Mouse (Mus musculus): ENCODE measurements around the gene Camkmt.
A peak's percentile ranks its signal among the peaks of the same experiment; 100 is the strongest.

The Camkmt gene

DNA sequence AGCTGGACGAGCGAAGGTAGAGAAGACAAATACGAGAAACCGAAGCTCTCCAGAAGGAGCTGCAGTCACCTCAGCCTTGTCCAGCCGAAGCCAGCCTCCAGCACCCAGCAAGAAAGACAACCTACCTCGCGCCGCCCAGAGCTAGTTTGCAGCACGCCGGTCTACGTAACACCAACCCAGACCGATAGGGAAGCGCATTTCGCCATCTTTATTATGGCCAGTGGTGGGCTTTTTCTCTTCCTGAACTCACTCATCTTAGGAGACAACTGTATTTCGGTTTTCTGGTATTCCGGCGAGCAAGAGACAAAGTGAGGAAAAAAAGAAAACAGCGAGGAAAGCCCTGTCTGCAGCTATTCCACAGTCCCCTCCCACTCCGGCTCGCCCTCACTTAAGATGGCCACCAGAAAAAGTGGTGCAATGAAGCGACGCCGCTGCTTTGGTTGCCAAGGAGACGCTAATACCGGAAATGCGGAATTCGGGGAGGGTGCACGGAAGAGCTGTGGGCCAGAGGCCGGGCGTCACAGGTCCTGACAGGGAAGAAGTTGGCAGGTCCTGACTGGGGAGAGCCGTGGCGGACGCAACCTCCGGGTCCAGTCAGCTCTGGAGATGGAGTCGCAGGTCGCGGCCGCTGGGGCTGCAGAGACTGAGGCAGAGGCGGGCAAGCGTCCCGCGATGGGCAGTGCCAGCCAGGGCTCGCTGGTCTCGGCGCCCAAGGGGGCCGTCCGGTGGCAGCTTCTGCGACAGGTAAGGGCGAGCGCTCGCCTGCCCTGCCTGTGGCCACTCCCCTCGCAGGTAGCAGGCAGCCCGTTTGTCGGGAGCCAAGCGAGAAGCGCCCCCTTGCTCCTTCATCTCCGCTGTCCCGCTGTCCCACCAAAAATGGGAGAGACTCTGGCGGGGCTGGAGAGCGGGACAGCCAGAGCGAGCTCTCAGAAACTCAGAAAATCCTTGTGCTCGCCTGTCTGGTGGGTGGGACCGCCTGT is at the start of gene Camkmt, which contains the start of gene Prepl:
TSS of gene Camkmt (plus strand) at position 433 of the 980 bp plus-strand sequence.
TSS of gene Prepl (minus strand) at position 122 of the 980 bp plus-strand sequence.
- peak; percentile 97 for DNase-seq (ENCODE audit: low spot score)

DNA sequence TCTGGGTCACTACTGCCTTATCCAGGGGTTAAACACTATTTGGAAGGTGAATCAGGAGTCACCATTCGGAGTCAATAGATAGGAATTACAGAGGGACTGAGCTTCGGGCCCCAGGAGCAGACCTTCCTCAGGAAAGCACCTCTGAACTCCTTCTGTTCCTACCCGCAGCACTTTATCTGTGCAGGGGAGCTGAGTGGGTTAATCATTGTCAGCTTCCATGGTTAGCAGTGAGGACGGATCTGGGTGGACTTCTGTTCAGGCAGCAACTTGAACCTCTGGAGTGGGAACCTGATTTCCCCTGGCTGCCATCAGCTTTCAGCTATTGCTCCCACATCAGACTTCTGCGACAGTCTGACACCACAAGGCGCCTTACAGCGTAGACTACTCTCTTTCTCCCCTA is 49.4 kb upstream of the Camkmt start:
- no peak for DNase-seq (ENCODE audit: low spot score)

DNA sequence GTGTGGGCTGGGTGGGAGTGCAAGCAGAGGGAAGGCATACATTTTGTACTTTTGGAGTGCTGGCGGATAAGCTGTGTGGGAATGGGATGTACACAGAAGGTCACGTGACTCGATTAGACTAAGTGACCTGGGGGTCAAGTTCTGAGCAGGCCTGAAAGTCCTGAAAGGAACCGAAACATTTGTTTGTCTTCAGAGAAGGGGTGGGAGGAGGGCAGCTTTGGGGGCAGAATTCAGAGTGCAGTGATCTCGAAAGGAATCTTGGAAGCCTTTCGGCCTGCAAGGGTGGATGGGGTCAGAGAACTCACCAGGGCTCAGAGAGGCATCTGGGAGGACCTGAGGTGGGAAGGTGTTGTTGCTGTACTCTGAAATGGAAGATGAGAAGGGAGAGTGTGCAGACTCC is 47.9 kb upstream of the Camkmt start:
- DNase-seq (ENCODE audit: low spot score) = no peak

- no peak for DNase-seq (ENCODE audit: low spot score)
Observed at GRCm38 (mm10) chr17:85043404-85043816, 46.9 kb upstream of the Camkmt start.

DNA sequence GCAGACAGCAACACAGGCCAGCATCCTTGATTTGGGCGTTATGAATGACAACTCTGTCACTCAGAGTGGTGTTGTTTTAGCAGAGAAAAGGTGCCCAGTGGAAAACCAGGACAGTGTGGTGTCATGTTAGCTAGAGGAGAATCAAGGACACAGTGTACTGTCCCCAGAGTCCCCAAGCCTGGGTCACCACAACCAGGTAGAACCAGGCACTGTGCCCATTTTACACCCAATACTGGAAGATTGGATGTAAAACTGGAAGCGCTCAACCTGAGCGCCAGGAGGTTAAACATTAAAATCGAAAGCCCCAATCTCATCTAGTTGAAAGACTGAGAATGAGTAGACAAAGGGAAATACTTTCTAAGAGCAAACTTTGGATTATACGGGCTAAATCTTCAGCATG is 45.9 kb upstream of the Camkmt start:
- no peak for DNase-seq (ENCODE audit: low spot score)

GRCm38 (mm10) chr17:85045160-85045559 is 45.2 kb upstream of the Camkmt start:
- no peak for DNase-seq (ENCODE audit: low spot score)

- no peak for DNase-seq (ENCODE audit: low spot score)
Observed at GRCm38 (mm10) chr17:85048379-85048778, 42.0 kb upstream of the Camkmt start.

GRCm38 (mm10) chr17:85058276-85058675 is 32.1 kb upstream of the Camkmt start:
- DNase-seq (ENCODE audit: low spot score) = no peak

DNA sequence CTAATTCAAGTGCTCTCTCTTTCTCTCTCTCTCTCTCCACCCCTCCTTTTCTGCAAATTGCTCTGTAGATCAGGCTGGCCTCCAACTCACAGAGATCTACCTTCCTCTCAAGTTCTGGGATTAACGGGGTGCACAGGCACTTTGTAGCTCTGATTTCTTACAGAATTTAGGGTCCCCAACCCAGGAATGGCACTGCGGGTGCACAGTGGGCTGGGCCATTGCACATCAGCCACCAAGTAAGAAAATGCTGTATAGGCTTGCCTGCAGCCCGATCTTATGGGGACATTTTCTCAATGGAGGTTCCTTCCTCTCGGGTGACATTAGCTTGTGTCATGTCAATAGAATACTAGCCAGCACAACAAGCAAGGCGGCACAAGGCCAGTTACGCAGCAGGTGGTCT is 31.2 kb upstream of the Camkmt start:
- DNase-seq (ENCODE audit: low spot score) = no peak

DNA sequence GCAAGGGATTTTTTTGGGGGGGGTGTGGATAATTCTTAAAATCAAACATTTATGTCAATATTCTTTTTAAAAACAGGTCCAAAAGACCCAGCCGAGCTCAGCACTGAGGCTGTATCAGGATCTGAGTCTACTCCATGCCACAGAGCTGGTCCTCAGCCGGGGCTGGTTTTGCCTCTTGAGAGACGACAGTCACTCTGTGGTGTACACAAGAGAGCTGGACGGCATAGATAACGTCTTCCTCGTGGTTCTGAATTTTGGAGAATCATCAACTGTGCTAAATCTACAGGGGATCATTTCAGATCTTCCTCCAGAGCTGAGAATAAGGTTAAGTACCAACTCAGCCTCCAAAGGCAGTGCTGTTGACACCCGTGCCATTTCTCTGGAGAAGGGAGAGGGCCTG is 26.8 kb upstream of the Camkmt start:
- DNase-seq (ENCODE audit: low spot score) = no peak

GRCm38 (mm10) chr17:85067331-85067730 is 23.0 kb upstream of the Camkmt start:
- no peak for DNase-seq (ENCODE audit: low spot score)

GRCm38 (mm10) chr17:85070658-85071057 is 19.7 kb upstream of the Camkmt start:
- DNase-seq (ENCODE audit: low spot score) = no peak

- no peak for DNase-seq (ENCODE audit: low spot score)
Observed at GRCm38 (mm10) chr17:85071088-85071775, 19.1 kb upstream of the Camkmt start.

GRCm38 (mm10) chr17:85072383-85072782 is 18.0 kb upstream of the Camkmt start:
- no peak for DNase-seq (ENCODE audit: low spot score)

DNA sequence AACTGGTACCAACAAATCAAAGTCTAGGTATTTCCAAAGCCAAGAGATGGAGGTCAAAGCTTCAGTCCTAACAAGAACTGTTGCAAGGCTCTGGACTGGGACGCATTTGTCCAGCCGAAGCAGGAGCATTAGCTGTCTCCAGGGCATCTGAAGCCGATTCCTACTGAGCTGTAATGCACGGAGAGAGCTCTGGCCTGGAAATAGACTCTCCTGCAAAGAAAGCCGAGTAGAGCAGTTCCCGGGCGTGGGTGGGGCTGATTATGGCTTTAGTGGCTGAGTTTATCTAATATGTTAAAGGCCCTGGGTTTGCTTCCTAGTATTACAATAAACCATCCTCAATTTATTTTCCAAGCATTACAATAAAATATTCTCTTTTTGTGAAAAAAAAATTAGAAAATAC is 17.1 kb upstream of the Camkmt start:
- no peak for DNase-seq (ENCODE audit: low spot score)

GRCm38 (mm10) chr17:85074083-85074482 is 16.3 kb upstream of the Camkmt start:
- DNase-seq (ENCODE audit: low spot score) = no peak

DNA sequence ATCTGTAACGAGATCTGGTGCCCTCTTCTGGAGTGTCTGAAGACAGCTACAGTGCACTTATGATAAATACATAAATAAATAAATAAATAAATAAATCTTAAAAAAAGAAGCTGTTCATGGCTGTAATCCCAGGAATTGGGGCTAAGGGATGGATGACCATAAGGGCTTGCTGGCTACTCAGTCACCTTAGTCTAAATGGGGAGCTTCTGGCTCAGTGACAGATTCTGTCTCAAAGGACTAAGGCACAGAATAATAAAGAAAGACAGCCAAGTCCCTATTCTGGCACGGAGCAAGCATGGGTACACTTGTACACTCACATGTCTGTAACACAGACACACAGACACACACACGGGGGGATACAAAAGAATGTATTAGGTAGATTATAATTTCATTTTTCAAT is 11.1 kb upstream of the Camkmt start:
- DNase-seq (ENCODE audit: low spot score) = no peak

DNA sequence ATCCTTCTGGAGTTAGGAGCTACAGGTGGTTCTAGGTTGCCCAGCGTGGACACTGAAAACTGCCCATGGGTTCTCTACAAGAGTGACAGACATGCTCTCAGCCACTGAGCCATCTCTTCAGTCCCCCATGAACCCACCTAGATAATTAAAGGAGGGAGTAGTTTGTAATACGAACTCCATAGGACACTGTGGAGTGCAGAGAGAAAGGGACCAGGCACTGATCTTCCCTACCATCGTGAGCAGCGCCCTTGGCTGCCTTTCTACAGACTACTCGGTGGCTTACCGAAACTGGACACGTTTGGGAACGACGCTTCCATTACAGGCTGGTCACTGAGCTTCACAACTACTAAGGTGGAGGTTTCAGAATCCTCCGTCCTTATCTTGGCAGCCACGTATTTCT is 9.6 kb upstream of the Camkmt start:
- no peak for DNase-seq (ENCODE audit: low spot score)

DNA sequence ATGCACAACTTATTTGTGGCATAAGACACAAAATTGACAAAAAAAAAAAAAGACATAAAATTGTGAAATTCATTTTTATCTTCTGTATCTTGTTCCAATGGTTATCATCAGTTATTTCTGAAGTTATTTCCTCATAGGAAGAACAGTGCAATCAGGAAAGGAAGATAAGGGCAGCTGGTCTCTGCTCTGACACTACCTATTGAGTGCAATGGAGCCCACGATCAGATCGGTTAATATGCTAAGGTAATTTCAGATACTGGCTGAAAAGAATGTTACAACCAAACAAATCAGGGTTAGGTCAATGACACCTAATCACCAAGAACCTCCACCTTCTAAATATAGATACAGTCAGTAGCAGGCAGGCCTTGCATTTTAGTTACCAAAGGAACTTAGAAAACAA is 5.0 kb upstream of the Camkmt start:
- DNase-seq (ENCODE audit: low spot score) = no peak

DNA sequence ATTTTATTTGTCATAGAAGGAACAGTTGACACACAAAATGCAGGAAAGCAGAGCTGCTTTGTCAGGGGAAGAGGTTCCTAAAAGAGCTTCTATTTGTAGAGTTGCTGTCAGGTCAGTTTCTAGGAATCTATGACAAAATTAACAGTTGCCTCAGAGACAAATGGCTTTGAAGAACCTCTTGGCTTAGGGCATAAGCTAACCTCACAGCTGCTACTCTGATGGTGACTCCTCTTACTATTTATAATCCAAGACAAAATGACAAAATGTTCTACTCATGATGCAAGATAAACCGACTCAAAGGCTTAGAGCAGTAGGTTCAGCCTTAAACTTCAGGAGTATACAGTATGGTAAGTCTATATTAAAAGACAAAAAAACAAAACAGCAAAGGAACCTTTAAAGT is 3.9 kb upstream of the Camkmt start:
- DNase-seq (ENCODE audit: low spot score) = no peak

DNA sequence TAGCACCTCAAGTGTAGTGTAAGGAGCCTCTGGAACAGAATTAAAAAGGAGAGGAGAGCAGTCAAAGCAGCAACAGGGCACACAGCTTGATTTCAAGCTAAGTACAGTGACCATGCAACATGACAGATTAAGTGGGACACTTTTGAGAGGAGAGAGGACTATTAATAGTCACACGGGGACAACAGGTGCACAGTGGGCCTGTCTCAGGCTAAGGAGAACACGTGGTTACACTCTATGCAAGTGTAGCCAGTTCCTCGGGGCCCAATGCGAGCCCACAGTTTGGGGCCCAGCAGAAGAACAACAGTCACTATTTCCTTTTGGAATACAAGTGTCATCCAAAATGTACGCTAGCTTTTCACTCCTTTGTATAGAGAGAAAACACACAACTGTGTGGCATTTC is 2.8 kb upstream of the Camkmt start:
- no peak for DNase-seq (ENCODE audit: low spot score)

DNA sequence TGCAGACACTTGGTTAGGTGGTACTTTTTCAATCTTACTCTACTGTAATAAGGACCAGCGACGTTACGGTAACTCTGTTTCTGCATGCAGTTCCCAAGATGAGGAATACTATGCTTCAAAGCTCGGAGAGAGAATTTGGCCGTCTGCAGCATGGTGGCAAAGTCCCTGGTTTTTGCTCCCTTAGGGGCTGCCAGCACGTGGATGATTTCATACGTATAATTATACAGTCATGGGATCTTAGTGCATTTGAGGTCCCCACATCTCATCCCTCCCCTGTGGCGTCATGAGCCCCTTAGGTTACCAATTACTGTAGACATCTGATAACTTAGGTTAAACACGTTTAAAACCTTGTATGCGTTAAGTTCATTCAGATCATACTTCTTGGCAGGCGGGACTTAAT is 2.0 kb upstream of the Camkmt start:
- no peak for DNase-seq (ENCODE audit: low spot score)

DNA sequence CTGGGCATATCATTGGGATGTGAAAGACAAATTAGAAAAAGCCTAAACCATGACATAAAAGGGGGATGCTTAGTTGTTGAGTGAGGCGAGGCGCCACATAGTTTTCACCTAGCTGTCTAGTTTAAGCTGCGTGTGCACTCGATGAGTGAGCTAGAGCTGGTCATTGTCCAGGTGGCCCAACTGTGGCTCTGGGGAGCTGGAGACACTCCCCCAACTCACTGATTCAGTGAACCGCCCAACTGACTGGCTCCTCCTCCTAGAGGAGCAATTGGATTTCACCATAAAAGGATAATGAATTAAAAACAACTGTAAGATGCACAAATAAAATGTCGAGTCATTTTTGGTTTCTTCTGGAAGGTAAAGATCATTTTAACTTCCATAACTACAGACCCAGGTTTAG is 1.3 kb upstream of the Camkmt start:
- DNase-seq (ENCODE audit: low spot score) = peak; percentile 57

Measured in MN1 (cell line).